Mouse (Mus musculus) heart, adult 2 months (tissue): ENCODE data around the gene Rhoc.

Experiments used
- CTCF ChIP-seq: fragments of 200-600 bp; IDR thresholded peaks from 2 replicates; pipeline ENCODE4 v1.8.1; 2022; ENCODE audit warnings: antibody characterized with exemption, mild to moderate bottlenecking, moderate library complexity
- EP300 ChIP-seq: fragments of 200-500 bp; IDR thresholded peaks from 2 replicates; pipeline ENCODE4 v1.6.1; 2011; ENCODE audit warnings: low read depth, low read length, control low read depth; ENCODE audit not compliant: insufficient read depth

DNA sequence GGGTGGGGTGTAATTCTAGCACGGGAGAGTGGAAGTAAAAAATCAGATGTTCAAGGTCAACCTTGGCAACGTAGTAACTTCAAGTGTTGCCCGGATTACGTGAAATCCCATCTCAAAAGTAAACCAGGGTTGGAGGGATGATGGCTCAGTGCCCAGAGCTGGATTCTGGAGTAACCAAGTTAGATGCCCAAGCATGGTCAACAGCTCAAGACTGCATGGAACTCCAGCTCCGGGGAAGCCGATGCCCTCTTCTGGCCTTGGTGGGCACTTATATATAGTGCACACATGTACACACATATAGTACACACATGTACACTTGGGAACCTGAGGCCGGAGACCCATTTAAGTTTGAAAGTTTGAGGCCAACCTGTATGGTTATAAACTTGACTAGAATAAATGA lies 28.0 kb downstream of the Rhoc start:
- TF ChIP-seq CTCF (no peak), EP300 (no peak)
